Mouse (Mus musculus) embryonic fibroblast, embryonic 13.5 days (primary cell): ENCODE measurements around the gene Cdrt4. TPM values are rescaled to one million over a fixed set of nuclear protein-coding genes. Genes with fewer than 3 reads are reported as not detected.

ENCODE experiments used
- H3K27ac ChIP-seq: 2 replicates; pipeline ENCODE4 v1.5.1; 2012; ENCODE audit warnings: low read length, control low read depth, inconsistent platforms; ENCODE audit not compliant: insufficient read depth
- H3K4me1 ChIP-seq: 2 replicates; pipeline ENCODE4 v1.6.1; 2011; ENCODE audit warnings: low read length; ENCODE audit not compliant: control insufficient read depth, insufficient read depth
- H3K4me3 ChIP-seq: 2 replicates; pipeline ENCODE4 v1.5.1; 2011; ENCODE audit warnings: mild to moderate bottlenecking, control low read depth, low read length; ENCODE audit not compliant: insufficient read depth
- CTCF ChIP-seq: IDR thresholded peaks from 2 replicates; pipeline ENCODE4 v1.5.1; 2011; ENCODE audit warnings: mild to moderate bottlenecking, control low read depth, low read length, moderate library complexity, borderline replicate concordance; ENCODE audit not compliant: insufficient read depth
- POLR2A ChIP-seq: IDR thresholded peaks from 2 replicates; pipeline ENCODE4 v1.6.1; 2011; ENCODE audit warnings: low read depth, mild to moderate bottlenecking, control low read depth, low read length, moderate library complexity
- polyA plus RNA-seq: library from polyadenylated mRNA; stranded (reverse); fragments of >200 nt; gene quantifications from 2 replicates; pipeline ENCODE4 v1.2.4, GENCODE M21; 2011; ENCODE audit warnings: low read depth; ENCODE audit not compliant: missing spikeins, insufficient read length

Gene Cdrt4
- polyA plus RNA-seq, 1 experiment: not detected

DNA sequence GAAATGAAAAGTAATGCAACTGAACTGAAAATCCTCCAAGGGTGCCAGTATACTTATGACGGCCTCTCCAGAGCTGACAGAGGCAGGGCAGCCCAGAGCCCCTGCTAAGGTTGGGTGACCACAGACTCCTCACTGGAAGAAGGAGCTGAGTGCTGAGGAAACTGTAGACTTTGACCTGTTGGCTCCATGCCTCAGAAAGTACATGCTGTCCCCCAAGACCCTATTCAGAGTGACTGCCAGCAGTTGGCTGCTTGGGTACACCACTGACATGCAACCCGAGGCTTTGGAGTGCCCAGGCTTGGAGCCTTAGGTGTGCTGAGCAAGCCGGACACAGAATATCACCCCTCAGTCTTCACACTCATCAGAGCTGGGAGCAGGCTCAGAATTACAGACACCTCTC, 57.0 kb downstream of the Cdrt4 start:
- Histone ChIP-seq H3K4me1 (no peaks in the 10 kb centered on the region), H3K27ac (no peak overlapping the region), H3K4me3 (no peak overlapping the region)
- TF ChIP-seq POLR2A (no peak), CTCF (no peak)

DNA sequence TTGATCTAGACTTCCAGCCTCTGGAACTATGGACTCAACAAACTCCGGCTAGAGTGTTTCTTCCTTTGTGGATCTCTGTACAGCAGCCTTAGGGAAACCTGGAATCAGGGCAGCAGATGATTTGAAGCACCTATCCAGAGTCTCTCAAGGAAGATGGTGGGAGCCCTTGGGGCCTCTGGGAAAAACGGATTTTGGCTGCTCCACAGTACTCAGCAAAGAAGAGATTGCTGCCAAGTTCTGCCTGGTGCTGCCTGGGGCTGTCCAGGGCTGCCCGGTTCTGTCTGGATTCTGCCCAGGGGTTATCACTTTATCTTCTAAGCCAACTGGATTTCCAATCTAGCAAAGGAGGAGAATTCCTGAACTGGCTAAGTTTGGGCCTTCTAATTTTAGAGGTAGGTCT, 58.8 kb downstream of the Cdrt4 start:
- Histone ChIP-seq H3K4me3 (no peak overlapping the region), H3K4me1 (no peaks in the 10 kb centered on the region), H3K27ac (no peak overlapping the region)
- TF ChIP-seq POLR2A (no peak), CTCF (no peak)

DNA sequence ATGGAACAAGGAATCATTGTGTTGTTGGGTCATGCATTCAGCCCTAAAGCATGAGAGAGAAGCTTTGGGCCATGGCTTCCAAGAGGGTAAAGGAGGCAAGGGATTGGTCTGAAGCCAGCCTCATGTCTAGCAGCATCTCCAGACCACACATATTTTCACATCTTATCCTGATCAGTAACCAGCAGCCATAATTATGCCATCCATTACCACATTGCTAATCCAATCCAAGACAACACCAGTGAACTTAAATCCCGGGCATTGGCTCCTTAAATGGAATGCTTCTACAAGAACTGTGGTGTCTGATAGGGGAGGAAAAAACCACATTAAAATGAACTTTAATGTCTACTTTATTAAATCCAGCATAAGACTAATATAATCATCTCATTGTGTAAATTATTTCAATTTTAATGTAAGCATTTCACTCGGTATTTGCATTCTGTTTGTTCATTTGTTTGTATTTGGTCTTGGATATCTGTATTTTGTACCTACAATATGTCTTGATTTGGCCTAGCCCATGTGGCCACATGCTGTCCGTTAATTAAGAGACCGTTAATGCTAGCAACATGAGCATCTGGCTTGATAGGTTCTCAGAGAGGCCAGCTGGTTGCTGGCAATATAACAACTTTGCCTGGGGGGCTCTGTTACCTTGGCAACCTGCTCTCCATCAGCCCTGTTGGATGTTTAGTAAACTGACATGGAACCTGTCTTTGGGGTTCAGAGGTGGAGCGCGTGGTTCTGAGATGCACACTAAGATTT, 66.5 kb downstream of the Cdrt4 start:
- H3K4me1 ChIP-seq: no peaks in the 10 kb centered on the region
- H3K4me3 ChIP-seq: no peak overlapping the region
- no peak overlapping the region for H3K27ac ChIP-seq
- no peak for TF ChIP-seq CTCF
- no peak for TF ChIP-seq POLR2A

DNA sequence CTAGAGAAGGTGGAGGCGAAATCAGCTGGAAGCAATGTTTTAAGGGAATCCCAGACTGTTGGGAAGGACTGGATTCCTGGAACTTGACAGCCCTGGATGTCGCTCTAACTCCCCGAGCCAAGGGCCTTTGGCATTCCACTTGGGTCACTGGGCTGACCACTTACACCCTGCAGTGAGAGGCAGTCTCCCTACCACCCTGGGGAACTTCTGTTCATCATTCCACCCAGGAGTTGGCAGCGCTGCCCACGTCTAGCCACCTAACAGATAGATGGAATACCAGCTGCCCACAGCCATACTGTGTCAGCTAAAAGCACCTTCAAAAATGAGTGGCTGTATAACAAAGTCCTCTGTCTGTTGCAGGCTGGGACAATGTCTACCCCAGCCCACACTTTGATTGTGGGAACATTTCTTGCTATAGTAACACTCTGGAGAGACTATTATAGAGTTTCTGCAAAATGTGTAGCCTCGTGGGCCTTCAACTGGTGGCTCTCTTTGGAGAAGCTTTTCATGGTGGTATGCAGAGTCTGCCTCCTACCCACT, 67.2 kb downstream of the Cdrt4 start:
- Histone ChIP-seq H3K27ac (no peak overlapping the region), H3K4me3 (no peak overlapping the region), H3K4me1 (no peaks in the 10 kb centered on the region)
- TF ChIP-seq CTCF: no peak
- no peak for TF ChIP-seq POLR2A

DNA sequence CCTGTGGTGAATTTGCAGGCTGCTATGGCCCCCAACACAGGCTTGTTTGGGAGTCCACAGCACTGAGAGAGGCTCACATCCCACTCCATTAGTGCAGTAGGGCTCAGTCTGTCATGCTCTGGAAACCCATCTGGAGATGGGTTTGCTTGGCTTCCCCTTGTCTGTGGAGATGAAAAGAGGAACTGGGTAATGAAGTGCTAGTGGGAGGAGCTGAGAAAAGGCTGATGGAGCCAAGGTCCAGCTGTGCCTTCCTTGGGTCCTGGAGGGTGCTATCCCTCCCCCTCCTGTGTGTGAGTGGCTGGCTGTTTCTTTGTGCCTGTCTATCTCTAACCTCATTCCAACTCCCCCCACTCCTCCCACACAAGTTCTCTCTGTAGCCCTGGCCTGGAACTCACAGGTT, 69.6 kb downstream of the Cdrt4 start:
- H3K4me3 ChIP-seq: no peak overlapping the region
- no peak overlapping the region for H3K27ac ChIP-seq
- H3K4me1 ChIP-seq: no peaks in the 10 kb centered on the region
- no peak for TF ChIP-seq CTCF

DNA sequence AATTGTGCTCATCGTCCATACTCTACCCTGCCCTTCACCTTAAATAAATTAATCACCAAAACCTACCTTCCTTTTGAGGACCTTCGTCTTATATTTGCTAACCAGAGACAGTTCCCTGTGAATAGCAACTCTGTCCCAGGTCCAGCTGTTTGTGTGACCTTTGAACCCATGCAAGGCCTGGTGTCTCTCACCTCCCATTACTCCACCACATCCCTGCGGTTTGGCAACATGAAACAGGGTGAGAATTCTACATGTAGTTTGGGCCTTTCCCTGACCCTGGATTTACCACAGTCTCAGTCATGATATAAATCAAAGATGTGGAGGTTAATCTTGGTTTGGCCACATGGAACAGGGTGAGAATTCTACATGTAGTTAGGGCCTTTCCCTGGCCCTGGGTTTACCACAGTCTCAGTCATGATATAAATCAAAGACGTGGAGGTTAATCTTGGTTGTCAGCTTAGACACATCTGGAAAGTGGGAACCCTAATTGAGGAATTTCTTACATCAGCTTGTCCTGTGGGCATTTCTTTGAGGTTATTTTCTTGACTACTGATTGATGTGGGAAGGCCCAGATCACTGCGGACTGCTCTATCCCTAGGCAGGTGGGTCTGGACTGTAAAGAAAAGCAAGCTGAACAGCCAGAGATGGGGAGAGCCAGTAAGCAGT, 70.3 kb downstream of the Cdrt4 start:
- no peak overlapping the region for H3K27ac ChIP-seq
- H3K4me3 ChIP-seq: no peak overlapping the region
- H3K4me1 ChIP-seq: no peaks in the 10 kb centered on the region
- no peak for TF ChIP-seq CTCF
- no peak for TF ChIP-seq POLR2A

DNA sequence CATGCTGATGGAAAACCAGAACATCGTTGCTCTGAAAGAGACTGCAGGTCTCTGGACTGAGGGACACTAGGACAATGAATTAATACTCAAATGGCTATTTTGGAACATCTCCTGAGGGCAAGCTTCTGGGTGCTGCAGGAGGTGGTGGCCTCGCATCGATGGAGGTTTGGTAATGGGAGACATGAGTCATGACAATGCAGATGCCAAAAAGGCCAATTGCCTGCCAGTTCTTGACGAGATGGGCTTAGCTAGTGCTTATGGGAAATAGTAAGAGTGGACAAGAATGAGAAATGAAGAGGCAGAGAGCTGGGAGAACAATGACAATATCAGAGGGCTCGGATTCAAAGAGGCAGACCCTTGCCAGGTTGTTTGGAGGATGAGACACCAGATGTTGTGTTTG, 72.5 kb downstream of the Cdrt4 start:
- no peaks in the 10 kb centered on the region for H3K4me1 ChIP-seq
- no peak overlapping the region for H3K27ac ChIP-seq
- TF ChIP-seq CTCF: no peak
- no peak for TF ChIP-seq POLR2A
- H3K4me3 ChIP-seq: no peak overlapping the region

DNA sequence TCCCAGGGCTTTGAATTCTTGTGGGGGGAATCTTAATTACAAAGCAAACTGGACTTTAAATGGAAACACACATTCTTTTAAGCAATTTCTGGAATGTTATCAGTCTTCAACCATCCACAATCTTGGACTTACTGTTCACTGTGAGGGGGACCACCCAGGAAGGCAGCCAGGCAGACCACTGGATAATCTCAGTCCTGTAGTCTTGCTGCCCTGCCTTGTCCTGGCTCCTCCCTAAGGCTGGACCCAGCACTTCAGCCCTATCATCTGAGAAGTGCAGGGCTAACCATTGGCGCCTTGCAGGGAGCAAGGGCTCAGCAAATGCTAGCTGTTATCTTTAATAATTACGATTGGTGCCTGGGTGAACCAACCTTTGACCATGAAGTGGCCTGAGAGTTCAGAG, 73.1 kb downstream of the Cdrt4 start:
- TF ChIP-seq POLR2A (no peak), CTCF (no peak)
- Histone ChIP-seq H3K27ac (no peak overlapping the region), H3K4me3 (no peak overlapping the region), H3K4me1 (no peaks in the 10 kb centered on the region)

DNA sequence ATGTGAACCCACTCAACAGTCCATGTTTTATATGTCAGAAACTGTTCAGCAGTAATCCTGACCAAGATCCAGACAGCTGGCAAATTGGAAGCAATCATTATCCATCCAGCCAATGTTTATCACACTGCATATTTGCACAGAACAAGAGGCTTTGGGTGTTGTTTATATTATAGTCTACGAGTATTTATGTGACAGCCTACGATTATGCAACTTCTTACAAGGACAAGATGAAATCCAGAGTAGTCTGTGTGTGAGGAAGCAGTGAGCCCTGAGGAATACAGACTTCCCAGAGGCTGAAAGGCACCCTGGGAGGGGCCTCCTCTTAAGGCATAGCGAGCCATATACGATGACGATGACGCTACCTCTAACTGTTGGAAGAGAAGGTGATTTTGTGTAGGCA, 74.5 kb downstream of the Cdrt4 start:
- Histone ChIP-seq H3K4me1 (no peaks in the 10 kb centered on the region), H3K27ac (no peak overlapping the region), H3K4me3 (no peak overlapping the region)
- TF ChIP-seq POLR2A: no peak
- no peak for TF ChIP-seq CTCF

DNA sequence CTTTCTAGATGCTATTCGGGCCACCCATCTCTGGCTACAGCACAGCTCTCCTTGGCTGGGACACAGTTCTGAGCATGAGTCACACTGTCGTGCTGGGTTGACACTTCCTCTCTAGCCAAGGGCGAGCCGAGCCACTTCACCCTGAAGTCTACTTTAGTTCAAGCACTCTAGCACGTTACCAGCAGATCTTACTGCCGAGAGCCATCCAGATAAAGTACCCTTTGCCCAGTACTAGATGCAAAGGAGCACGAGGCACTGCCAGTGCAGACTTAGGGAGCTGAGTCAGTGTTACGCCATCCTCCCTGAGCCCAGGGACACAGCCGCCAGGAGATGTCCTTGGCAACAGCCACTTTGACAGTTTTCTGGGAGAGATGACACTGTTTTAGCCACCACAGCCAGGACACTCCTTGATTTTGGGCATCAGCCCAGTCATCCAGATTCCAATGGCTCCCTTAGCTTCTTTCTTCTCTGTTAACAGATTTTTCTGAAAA, 75.7 kb downstream of the Cdrt4 start:
- no peak for TF ChIP-seq CTCF
- TF ChIP-seq POLR2A: no peak
- Histone ChIP-seq H3K4me3 (no peak overlapping the region), H3K4me1 (no peaks in the 10 kb centered on the region), H3K27ac (no peak overlapping the region)
